Mouse (Mus musculus) yolk sac, embryonic 10.5 days (tissue): ENCODE results near the gene Cacna1d.

Experiments used
- DNase-seq: peaks from one replicate; pipeline ENCODE4 v3.0.0-alpha.2; 2017; ENCODE audit warnings: low spot score

The Cacna1d gene

DNA sequence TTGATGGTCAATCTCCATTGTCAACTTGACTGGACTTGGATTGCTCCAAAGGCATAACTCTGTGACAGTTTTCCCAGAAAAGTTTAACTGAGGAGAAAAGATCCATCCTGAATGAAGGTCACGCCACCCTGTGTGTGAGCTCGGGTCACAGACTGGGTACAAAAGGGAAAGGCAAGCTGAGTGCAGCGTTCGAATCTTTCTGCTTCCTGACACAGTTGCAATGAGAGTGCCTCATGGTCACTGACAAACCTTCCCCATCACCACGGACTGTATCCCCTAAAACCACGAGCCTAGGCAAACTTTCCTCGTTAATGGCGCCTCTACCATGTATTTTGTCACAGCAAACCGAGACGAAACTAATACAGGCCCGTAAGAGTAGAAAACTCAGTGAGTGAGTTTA, 325.2 kb downstream of the Cacna1d start:
- DNase-seq = no peak

- no peak for DNase-seq
Measured at GRCm38 (mm10) chr14:30163733-30164708, 327.2 kb downstream of the Cacna1d start.

GRCm38 (mm10) chr14:30147774-30148173, 343.5 kb downstream of the Cacna1d start:
- no peak for DNase-seq

GRCm38 (mm10) chr14:30138379-30138964, 352.8 kb downstream of the Cacna1d start:
- peak; percentile 42 for DNase-seq

DNA sequence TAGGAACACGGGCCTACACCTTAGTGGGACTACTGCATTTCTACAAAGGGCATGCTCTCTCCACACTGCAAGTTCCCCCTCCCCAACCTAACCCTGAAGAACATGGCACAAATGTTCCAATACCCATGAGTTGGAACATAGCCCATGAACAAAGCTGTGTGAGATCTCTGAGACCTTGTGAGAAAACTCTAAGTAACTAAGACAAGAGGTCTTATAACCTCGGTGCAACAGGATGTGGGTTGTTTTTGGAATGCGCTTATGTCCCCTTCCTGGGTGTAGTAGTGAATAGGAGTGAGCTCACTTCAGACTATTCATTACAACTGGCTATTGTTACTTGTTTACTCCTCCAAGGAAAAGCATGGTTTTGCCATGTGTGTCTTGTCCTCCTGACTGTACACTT, 353.3 kb downstream of the Cacna1d start:
- DNase-seq = no peak

DNA sequence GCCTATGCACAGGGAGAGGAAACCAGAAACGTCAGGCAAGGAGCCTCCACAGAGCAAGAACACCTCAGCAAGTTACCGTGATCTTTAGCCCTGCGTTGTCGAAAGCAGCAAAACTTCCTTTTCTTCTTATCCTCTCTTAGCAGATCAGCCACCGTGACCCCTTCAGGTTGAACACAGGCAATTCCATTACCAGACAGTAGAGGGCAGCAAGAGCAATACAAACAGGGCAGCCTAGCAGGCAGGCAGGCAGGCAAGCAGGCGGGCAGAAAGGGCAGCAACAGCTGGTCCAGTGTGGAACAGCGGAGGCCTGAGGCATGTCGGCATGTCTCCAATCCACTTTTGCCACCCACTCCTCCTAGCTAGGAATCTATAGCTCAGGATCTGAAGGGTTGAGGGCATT, 354.3 kb downstream of the Cacna1d start:
- DNase-seq = peak; percentile 81

DNA sequence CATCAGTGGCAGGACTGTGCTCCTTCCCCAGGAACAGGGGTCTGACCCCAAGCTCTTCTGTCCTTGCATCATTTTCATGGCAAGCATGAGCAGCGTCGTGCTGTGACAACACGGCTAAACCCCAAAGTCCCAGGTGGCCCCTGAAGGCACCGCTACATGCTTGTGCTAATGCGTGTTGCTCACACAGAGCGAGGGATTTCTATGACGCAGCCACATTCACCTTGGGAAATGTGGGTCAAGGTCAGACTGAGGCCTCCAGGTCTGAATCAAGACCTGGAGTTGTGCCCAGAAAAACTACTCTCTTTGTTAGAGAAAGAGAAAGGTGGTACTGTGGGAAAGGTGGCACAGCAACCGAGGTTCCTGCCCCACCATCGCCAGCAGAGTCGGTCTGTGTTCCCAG, 355.9 kb downstream of the Cacna1d start:
- DNase-seq = no peak

DNA sequence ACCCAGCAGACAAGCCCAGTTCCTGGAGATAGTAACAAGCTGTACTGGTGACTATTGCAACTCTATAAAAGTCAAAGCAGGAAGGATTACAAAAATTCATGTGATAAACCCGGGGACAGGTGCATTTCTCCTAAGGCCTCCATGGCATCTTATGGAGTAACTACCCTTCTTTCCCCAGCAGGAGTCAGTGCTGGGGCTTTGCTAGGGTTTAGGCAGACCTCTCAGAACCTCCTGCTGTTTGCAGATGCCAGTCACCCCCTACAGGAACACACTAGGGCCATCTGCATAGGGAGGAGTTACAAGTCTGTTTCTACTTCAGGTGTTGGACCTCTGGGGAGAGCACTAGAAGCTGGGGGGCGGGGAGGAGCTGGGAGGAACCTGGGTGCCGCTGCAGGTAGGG, 357.6 kb downstream of the Cacna1d start:
- DNase-seq = no peak

DNA sequence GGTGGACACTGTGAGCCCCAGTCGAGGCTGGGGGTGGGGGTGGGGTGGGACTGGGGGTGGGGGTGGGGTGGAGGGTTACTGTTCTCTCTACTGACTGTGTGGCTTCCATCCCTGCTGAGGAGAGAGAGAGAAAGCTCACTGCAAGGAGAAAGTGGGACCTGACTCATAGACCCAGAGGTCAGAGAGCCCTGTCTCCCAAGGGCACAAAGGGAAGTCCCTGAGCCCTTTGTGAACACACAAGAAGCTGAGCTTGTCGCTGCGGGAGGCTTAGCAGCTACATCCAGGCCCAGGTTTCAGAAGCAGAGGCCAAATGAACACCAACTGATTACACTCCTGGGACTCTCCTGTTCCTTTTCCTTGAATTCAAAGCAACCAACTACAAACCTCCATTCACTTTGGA, 360.0 kb downstream of the Cacna1d start:
- no peak for DNase-seq

GRCm38 (mm10) chr14:30130092-30130491, 361.2 kb downstream of the Cacna1d start:
- DNase-seq = no peak

DNA sequence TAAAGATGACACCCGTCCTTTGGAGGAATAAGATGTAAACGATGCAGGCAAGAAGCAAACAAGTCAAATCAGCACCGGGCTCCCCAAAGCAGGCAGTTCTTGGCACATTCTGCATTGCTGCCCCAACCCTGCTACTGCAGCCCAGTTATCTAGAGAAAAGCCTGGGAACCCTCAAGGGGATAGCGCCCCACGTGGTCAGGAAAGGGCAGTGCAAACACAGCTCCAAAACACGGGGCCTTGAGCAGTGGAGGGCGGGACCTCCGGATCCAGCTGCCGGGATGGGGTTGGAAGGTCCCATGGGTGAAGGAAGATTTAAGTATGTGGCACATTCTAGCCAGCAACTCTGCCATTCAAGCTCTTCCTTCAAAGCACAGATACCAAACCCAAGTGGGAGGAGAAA, 361.9 kb downstream of the Cacna1d start:
- no peak for DNase-seq

- no peak for DNase-seq
Measured at GRCm38 (mm10) chr14:30124951-30125690, 366.1 kb downstream of the Cacna1d start.

DNA sequence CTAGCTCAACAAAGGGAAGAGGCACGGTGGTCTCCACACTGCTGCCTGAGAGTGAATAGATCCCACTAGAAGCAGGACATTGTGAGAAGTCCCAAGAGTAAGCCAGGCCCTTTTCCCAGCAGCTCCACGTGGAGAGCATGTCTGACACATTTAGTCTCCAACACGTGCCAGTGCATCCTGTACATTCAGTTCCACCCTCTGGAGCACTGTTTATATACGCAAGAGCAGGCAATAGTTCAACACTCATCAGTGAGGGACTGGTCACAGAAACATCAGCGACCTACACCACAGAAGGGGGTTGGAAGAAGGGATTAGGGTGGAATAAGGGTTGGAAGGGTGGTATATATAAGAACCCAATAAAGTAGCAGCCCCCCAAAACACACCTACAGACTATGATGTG, 371.2 kb downstream of the Cacna1d start:
- no peak for DNase-seq

DNA sequence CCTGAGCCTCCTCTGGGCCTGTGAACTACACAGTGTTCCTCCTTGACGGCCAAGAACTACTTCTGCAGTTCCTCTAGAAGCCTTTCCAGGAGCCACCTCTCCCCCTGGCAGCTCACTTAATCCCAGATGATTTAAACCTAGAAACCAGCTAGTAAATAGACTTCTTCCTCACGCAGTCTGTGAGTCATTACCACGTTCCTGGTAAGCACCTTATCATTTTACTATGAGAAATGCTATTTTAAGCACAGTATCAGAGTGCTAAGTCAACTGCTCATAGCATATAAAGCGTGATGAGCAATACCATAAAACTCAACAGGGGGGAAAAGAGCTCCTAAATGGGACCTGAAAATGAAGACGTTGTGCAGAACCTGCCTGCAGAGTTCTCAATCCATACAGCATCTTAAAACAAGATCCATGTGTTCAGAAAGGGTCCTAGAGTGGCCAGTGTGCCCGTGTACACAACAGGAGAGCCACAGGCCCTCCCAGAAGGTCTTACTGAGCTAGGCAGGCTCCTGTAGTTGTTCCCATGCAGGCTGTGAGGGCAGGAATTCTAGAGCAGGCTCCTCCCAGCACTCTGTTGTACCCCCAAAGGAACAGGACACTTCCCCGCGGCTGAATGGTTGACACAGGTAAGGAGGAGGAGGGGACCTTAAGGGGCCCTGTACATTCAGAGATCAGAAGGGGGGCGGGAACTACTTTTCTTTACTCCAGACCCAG, 377.7 kb downstream of the Cacna1d start:
- DNase-seq = no peak

DNA sequence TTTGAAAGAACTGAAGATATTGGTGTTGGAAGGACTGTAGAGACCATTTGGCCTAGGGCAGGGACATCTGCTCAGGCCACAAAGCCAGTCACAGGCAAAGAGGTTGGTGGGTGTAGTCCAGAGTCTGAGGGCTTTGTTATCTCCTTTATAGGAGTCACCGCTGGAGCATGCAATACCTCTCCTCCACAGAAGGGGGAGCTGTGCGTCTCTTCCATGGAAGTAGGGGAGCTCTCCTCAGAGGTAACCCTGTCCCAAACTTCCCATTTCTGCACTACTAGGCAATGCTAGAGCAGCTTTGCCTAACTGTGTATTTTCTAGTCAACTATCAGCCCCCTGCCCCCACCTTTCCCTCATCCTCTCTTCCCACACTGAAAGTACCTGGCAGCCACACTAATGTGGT, 382.2 kb downstream of the Cacna1d start:
- no peak for DNase-seq

DNA sequence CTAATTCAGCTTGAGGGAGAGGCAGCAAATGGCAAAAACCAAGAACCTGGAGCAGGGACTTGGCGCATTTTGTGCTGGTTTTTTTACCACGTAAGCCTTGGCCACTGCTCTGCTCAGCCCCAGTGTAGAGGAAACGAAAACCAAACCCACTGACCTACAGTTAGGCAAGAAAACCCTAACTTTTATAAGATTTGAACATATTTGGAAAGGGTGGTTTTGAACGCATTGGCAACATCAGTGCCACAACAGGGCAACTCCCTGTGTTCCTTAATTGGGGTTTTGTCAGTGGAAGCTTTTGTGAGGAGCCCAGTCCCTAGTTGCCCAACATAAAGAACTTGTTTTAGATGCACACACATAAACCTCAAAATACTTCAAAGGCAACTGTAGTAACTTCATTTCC, 384.7 kb downstream of the Cacna1d start:
- DNase-seq = no peak

GRCm38 (mm10) chr14:30105551-30105950, 385.7 kb downstream of the Cacna1d start:
- no peak for DNase-seq

GRCm38 (mm10) chr14:30103946-30104536, 387.2 kb downstream of the Cacna1d start:
- DNase-seq = no peak

DNA sequence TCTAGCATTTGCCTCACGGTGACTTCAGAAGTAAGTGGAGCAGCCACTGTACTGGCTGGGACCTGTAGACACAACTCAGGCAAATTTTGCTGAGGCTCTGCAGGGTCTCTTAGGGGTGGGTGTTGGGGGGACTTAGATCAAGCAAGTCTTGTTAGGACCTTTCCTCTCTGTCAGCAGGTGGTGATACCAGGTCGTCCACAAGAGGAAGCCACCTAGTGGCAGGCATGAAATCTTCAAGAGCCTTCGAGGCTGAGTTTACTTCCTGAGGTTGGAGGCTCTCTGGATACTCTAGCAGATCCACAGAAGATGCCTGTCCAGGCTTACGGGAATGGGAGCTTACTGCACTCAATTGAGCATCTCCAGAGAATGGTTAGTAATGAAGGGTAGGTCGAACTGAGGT, 394.0 kb downstream of the Cacna1d start:
- no peak for DNase-seq

- DNase-seq = no peak
Measured at GRCm38 (mm10) chr14:30092426-30092825, 398.8 kb downstream of the Cacna1d start.

GRCm38 (mm10) chr14:30092021-30092420, 399.2 kb downstream of the Cacna1d start:
- DNase-seq = no peak

- no peak for DNase-seq
Measured at GRCm38 (mm10) chr14:30079729-30080128, 411.5 kb downstream of the Cacna1d start.
